8 mouse cellular contexts compared by ENCODE assay signal in genomic region chr8:126073141-126073740, GRCm38 (mm10).
A peak's percentile ranks its signal among the peaks of the same experiment; 100 is the strongest.
DNase-seq lines count a peak whose midpoint lies in the region; ATAC-seq and TF ChIP-seq lines count a peak whose summit lies in the region.
"Had no signal": no experiment of that assay in that cellular context is flagged by ENCODE, and none has a peak within 500 bp of the region (broad histone marks: within the 10 kb centered on the region; RNA-seq: fewer than 3 reads in every experiment).

No protein-coding gene starts in this region.

- no peak for TF ChIP-seq CTCF in brain, embryonic 14.5 days (IDR thresholded peaks at IDR 0.05; ENCODE audit: borderline replicate concordance, extremely low read depth, insufficient read depth, insufficient read length)

- no peaks in the 10 kb centered on the region for H3K27me3 ChIP-seq in limb, embryonic 15.5 days

- DNase-seq in brain, embryonic 14.5 days (ENCODE audit: low read depth) = peak; percentile 90
- peak; percentile 66 for DNase-seq in embryo, embryonic 11 days
- peak; percentile 85 for DNase-seq in gonadal fat pad, adult 2 months (ENCODE audit: low read depth)
- no peak for DNase-seq in spleen, postnatal 14 days (ENCODE audit: low spot score in 2 of 2)
- no peak for DNase-seq in kidney, postnatal 14 days
- DNase-seq: right cerebral cortex, postnatal 25 days had no signal

- 42% methylated on average over 7 of the region's 7 CpGs for WGBS in limb, embryonic 15.5 days

- peak overlapping the region; percentile 40 for H3K27ac ChIP-seq in limb, embryonic 15.5 days

- H3K9me3 ChIP-seq in limb, embryonic 15.5 days = no peaks in the 10 kb centered on the region

- H3K4me2 ChIP-seq in limb, embryonic 15.5 days = no peak overlapping the region

- no peak for TF ChIP-seq POLR2A in brain, embryonic 14.5 days (IDR thresholded peaks at IDR 0.05; ENCODE audit: borderline replicate concordance, extremely low read depth, insufficient read depth, insufficient read length, poor library complexity, severe bottlenecking)

- H3K9ac ChIP-seq in limb, embryonic 15.5 days = no peak overlapping the region

- no peaks in the 10 kb centered on the region for H3K36me3 ChIP-seq in limb, embryonic 15.5 days

- ATAC-seq in limb, embryonic 15.5 days (ENCODE audit: insufficient number of reproducible peaks, low FRiP score, low TSS enrichment, low read depth) = no peak; the same call in 1 of the 2 replicates
- no peak for ATAC-seq in megakaryocyte progenitor cell, adult 5-6 weeks (replicated peaks; ENCODE audit: poor library complexity)

- peaks cover 11% of the 10 kb centered on the region for H3K4me1 ChIP-seq in limb, embryonic 15.5 days

- no peak overlapping the region for H3K4me3 ChIP-seq in limb, embryonic 15.5 days

Comparison
In these comparisons a context has a peak if more than half of its experiments do, and no peak if none do; other contexts are left out.
1. DNase-seq: peak in brain, embryonic 14.5 days (single experiment), embryo, embryonic 11 days (single experiment) and gonadal fat pad, adult 2 months (single experiment); none in spleen, postnatal 14 days (0 of 2) and kidney, postnatal 14 days (single experiment).